Mouse (Mus musculus): ENCODE measurements around the gene Cltrn. TPM values are rescaled to one million over a fixed set of nuclear protein-coding genes. Genes with fewer than 3 reads are reported as not detected.

The Cltrn gene
- not detected for total RNA-seq (2021)

DNA sequence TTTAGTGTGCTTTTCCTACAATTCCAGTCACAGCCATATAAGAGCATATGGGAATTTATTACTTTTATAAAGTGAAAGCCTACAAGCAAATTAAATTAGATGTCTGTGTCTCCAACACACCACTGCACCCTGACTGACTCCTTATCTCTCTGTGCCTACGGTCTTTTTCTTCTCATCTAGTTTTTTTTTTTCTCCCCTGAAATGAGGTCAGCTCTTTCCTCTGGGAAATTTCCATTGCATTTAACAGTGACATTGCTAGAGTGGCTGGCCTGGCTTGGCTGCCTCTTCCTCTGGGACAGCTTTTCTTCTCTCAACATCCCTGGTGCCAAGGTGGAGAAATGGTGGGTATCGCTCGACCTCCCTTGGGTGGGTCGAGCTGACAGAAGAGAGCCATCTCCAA is at the start of gene Cltrn:
TSS of gene Cltrn (plus strand) at position 249 of the 400 bp plus-strand sequence.
- DNase-seq (ENCODE audit: low spot score), result no peak
- intact Hi-C loops (cut with DNase I), result loop anchor here (10.0 kb wide), 1 partner anchor 336 kb away; no protein-coding TSS in a partner anchor

DNA sequence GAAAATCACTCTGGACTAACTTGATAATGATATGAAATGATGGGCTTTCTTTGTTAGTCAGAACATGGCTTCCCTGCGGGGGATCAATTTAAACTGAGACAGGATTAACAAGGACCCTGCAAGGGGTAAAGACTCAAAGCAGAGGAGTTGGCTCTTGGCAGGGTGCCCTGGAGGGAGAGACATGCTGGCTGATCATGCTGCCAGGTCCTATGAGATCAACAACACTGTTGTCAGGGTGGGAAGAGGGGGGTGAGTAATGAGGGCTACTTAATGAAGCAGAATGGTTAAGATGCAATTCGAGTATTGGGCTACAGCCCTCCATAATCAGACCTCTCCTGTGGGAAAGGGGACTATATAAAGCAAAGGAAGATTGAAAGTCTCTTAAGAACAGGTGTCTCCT is 49.7 kb upstream of the Cltrn start:
- intact Hi-C loops (cut with DNase I), result no loop called here
- DNase-seq (ENCODE audit: low spot score), result no peak

DNA sequence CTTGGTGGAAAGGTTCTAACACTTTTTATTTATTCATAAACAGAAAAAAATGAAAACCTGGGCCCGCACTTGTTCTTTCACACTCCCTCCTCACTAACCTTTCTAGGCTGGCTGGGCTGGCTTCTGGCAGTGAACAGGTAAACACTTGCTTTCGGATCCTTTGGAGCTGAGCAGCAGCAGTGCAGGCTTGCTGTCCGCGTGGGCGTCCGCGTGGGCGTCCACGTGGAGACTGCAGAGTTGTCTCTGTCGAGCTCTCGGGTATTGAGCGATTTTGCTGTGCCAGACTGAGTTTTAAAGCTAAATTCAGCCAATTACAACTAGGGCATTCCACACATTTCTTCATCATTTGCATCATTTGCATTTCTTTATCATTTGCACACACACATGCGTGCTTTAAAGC is 46.6 kb upstream of the Cltrn start:
- no peak for DNase-seq (ENCODE audit: low spot score)
- intact Hi-C loops (cut with DNase I), result no loop called here

DNA sequence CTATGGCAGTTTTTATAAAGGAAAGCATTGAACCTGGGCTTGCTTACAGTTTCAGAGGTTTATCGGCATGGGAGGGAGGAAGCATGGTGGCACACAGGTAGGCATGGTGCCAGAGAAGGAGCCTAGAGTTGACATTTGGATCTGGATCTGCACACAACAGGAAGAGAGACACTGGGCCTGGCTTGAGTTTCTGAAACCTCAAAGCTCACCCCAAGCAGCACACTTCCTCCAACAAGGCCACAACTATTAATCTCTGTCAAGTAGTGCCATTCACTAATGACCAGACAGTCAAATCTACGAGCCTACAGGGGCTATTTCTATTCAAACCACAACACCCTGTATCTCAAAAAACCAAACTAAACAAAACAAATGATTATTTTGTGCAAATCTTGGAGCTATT is 41.9 kb upstream of the Cltrn start:
- DNase-seq (ENCODE audit: low spot score), result no peak
- intact Hi-C loops (cut with DNase I), result loop anchor here (1.0 kb wide), 1 partner anchor 8 kb away; no protein-coding TSS in a partner anchor

DNA sequence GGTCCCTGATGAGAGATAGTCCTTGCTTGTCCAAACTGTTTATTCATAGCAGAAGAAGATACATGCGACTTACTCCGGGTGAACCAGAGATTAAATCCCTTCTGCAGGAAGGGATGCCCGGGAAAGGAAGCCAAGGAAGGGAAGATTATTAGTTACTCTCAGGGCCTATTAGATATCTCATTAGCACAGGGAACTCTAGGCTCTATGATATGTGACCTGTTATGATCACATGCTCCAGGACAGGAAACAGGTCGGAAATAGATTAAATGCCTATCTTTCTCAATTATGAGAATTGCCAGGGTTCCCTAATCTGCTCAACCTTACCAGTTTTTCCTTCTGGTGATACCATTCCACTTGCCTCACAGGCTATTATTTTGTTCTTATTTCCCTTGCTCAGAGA is 32.9 kb upstream of the Cltrn start:
- intact Hi-C loops (cut with DNase I), result no loop called here
- DNase-seq (ENCODE audit: low spot score), result no peak

DNA sequence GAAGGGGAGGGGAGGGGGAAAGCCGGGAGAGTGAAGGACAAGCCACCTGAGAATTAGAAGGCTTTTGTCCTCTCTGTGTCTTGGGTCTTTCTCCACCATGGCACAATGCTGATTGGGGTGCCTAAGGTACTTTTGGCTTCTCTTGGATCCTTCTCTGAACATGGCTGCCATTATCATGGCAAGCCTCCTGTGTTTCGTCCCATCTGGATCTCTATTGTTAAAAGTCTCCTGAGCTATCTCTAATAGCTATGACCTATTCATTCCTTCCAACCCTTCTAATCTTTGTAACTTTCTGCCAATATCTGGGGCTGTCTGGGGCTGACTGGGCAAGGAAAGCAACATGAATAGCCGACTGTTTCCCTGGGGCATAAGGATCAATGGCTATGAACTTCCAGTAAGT is 30.1 kb upstream of the Cltrn start:
- intact Hi-C loops (cut with DNase I), result no loop called here
- no peak for DNase-seq (ENCODE audit: low spot score)

DNA sequence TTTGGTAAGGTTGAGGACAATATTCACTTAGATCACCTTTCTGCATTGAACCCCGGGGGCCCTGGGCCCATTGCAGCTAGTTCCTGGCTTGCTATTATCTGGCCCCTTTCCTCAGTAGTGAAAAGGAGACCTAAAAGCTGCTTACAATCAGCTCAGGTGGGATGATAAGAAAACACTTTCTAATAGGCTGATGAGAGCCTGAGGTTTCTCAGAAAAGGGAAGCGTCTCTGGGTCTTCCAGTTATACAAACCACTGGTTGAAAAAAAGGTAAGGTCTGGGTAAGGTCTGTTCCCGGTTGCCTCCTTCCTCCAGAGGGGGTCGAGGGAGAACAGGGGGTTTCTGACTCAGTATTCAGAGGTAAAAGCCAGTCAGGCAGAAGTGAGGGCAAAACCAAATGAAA is 29.6 kb upstream of the Cltrn start:
- intact Hi-C loops (cut with DNase I), result no loop called here

DNA sequence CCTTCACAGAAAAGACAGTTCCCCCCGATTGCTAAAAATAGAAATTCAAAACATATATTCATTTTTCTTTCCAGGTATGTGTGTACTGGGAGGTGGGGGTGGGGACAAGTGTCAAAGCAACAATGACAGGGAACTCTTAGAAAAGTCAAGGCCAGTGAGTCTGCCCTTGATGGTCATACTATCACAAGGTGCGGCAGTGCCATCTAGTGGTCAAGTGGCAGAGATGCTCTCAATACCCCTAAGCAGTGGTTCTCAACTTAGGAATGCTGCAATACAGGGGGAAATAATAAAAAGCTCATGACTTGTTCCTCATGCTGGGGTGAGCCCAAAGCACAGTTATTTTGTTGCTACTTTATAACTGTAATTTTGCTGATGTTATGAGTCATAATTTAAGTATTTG is 22.4 kb upstream of the Cltrn start:
- intact Hi-C loops (cut with DNase I), result loop anchor here (5.0 to 10.0 kb wide), 4 partner anchors 111 to 1151 kb away; partner anchors contain the start of gene Zrsr2

More for the DNA sequence above, 29.6 kb upstream of the Cltrn start:
- DNase-seq (ENCODE audit: low spot score), result no peak

DNA sequence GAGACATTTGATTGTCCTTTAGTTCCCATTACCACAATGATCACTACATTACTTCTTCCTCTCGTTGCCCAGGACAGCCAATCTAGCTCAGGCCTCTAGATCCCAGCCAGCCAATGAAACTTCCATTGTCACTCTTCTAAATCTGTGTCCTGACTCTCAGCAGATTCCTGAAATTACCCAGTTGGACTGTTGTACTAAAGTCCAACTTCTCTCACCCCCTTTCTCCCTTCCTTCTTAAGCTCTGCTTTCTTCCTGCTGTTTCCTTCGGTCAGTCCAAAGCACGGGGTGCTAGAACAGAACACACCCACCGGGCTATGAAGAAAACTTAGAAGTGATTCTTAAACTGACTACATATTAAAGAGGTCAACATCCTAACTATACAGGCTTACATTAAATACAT is 19.7 kb upstream of the Cltrn start:
- DNase-seq (ENCODE audit: low spot score), result no peak
- intact Hi-C loops (cut with DNase I), result loop anchor here (5.0 to 10.0 kb wide), 4 partner anchors 114 to 1154 kb away; partner anchors contain the start of gene Zrsr2

More for the DNA sequence above, 22.4 kb upstream of the Cltrn start:
- DNase-seq (ENCODE audit: low spot score), result peak; percentile 7

DNA sequence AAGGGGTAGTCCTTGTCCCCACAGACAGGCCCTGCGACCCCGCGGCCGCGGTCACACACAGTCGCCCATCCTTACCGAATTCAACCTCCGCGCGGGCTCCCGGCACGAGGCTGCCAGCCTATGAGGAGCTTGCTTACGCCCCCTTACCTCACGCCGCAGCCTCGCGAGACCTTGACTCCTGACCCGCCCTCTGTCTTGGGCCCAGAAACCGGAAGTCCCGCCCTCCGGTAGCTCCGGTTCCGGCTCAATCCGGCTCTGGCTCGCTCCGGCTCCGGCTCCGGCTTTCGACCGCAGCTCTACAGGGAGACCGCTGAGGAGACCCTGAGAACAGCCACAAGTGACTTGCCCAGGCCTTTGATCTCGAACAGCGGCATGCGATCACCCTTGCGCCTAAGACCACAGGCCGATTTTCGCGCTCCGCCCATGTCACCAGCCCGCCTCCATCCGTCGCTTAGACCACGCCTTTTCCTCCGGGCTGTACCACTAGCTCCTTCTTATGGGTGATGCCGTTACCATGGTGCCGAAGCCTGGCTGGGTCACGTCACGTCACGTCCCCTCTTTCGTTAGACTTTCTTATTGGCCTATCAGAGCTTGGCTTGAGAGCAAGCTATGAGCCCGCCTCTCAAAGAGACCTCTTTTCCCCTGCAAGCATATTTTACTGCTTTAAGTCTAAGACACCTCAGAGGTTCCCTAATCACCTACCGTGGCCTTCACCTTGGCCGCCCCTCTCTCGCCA is 12.4 kb upstream of the Cltrn start, which contains the start of gene Siah1b:
TSS of gene Siah1b (minus strand) at position 454 of the 736 bp plus-strand sequence.
- intact Hi-C loops (cut with DNase I), result no loop called here

DNA sequence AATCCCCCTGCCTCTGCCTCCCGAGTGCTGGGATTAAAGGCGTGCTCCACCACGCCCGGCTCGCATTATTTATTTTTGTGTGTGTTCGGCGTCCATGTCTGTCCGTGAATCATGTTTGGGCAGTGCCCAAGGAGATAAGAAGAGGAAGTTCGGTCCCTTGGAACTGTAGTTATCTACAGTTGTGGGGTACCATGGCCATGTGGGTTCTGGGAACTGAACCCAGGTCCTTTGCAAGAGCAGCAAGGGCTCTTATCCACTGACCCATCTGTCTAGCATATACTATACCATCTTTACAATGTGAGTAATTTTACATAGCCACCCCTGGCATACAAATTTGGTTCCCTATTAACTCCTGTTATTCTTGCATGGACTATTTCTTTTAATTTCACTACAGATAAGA is 6.6 kb upstream of the Cltrn start:
- intact Hi-C loops (cut with DNase I), result loop anchor here (10.0 kb wide), 1 partner anchor 343 kb away; no protein-coding TSS in a partner anchor
- no peak for DNase-seq (ENCODE audit: low spot score)

More for the DNA sequence above, 12.4 kb upstream of the Cltrn start, which contains the start of gene Siah1b:
- DNase-seq (ENCODE audit: low spot score), result peak; percentile 86

DNA sequence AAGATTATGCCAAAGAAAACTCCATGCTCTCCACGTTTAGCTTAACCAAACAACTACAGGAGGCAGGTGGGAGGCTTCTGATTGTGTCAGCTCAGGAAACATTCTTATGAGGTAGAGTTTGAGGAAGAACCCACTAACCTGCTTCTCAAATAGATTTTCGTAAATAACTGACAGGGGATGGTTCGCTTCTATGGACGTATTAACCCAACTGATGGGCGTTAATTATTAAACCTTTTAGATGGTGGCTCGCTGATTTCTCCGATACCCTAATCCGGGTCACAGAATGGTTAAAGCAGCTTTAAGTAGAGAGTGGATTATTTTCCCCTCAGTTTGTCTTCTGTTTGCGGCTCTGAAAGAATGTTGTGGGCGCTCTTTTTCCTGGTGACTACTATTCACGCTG is 1.3 kb downstream of the Cltrn start:
- intact Hi-C loops (cut with DNase I), result loop anchor here (10.0 kb wide), 1 partner anchor 335 kb away; no protein-coding TSS in a partner anchor
- no peak for DNase-seq (ENCODE audit: low spot score)

DNA sequence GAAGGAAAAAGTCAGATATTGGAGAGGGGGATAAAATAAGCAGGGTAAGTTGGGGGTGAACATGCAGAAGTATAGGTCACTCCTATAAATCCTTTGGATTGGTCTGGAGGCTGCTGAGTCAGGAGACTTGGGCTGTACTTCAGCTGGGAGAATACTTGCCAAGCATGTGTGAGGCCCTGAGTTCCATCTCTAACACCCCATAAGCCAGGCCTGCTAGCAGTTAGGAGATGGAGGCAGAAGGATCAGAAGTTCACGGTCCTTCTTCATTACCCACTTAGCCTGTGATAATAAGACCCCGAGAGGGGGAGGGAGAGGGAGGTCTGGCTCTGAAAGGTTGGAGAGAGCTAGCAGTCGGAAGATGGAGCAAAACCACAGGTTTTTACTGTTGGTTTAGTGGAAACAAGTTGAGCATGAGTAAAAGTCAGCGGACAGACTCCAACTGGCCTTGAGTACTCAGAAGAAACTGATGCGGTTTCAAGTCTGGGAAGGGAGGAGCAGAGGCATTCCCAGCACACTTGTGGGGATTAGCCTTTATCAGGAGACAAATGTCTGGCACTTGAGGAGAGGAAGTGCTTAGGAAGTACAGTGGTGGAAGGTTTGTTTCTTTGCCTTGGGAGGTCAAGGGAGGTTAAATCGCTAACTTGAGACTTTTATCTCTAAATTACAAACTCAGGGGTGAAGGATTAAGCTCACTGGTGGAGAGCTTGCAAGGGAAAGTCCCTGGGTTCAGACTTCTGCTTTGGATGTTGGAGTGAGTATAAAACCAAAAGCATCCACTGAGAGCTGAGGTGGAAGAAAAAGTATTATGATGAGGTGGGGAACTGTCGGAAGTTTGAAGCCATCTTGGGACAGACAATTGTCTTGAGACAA is 3.9 kb downstream of the Cltrn start:
- intact Hi-C loops (cut with DNase I), result no loop called here
- no peak for DNase-seq (ENCODE audit: low spot score)

DNA sequence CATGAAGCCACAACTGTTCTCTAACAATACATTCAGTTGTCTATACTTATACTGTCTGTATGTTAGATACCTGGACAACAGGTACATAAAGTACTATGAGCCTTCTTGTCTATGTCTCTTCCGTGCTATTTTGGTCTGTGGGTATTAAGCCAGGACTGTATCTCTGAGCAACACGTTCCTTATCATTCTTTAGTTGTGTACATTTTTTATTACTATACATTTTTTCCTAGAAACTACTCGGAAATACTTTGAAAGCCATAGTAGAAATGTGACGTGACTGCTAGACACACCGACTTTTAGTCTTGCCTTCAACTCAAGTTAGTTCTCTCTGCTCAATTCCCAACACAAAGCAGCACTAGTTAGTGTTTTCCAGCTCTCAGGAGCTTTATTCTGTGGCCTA is 4.8 kb downstream of the Cltrn start:
- no peak for DNase-seq (ENCODE audit: low spot score)

DNA sequence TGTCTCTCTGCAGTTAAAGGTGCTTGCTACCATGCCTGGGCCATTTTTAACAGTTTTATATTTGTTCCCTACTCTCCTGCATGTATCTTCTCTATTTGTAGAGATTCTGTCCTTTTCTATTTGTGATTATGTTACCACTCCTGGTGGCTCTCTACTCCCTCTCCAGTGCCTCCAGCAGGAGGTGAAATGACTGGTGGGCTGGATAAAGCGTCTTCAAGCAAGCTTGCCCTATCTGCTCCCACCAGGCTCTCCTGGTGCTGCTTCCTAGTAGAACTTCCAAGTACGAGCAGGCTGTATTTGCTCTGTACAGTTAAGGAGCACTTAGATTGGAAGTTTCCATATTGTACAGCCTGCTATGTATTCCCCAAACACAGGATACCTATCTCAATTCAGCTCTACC is 7.2 kb downstream of the Cltrn start:
- intact Hi-C loops (cut with DNase I), result no loop called here

More for the DNA sequence above, 4.8 kb downstream of the Cltrn start:
- intact Hi-C loops (cut with DNase I), result no loop called here

DNA sequence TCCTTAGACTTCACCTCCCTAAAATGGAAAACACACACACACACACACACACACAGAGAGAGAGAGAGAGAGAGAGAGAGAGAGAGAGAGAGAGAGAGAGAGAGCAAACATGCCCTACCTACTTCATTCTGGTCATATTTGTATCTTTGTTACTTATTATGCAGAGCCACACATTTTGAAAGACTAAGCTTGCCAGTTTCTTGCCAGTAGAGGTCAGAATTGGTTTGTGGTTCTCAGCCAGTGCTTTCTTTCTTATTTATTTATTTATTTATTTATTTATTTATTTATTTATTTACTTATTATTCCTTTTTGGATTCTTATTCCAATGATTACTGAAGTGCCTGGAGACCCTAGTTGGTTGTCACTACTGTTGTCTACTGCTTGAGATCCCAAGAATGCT is 12.9 kb downstream of the Cltrn start:
- intact Hi-C loops (cut with DNase I), result no loop called here

More for the DNA sequence above, 7.2 kb downstream of the Cltrn start:
- DNase-seq (ENCODE audit: low spot score), result no peak

DNA sequence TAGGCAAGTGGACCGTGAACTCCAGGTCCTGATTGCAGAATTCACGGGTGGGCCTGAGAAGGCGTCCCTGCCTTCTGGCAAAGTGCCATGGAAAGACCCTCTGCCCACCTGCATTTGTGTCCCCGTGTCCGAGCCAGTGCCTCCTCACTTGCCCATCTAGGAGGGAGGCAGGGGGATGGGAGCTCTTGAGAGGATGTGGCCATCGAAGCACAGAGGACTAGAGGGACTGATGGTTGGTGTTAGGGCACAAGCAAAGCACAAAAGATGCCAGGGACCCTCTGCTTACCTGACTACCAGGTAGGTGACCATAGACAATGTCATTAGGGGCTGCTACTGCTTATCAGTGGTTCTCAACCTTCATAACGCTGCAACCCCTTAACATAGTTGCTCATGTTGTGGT is 13.6 kb downstream of the Cltrn start:
- no peak for DNase-seq (ENCODE audit: low spot score)
- intact Hi-C loops (cut with DNase I), result loop anchor here (2.0 kb wide), 1 partner anchor 77 kb away; no protein-coding TSS in a partner anchor

More for the DNA sequence above, 12.9 kb downstream of the Cltrn start:
- no peak for DNase-seq (ENCODE audit: low spot score)

DNA sequence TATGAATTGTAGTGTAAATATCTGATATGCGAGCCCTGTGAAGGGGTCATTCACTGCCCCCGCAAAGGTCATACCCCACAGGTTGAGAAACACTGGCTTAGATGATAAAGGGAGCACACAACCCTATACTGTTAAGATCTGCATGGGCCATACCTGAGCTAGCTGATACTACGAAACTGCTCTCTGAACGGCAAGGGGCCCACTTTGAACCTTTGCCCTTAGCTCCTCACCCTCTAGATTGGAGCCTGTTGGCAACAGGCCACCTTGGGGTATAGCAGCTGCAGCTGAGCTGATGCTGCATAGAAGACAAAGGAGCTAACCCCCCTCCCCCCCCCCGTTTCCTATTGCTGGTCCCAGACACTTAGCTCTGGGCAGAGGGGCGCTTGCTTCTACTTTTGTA is 14.0 kb downstream of the Cltrn start:
- intact Hi-C loops (cut with DNase I), result loop anchor here (2.0 kb wide), 1 partner anchor 76 kb away; no protein-coding TSS in a partner anchor
- DNase-seq (ENCODE audit: low spot score), result no peak

DNA sequence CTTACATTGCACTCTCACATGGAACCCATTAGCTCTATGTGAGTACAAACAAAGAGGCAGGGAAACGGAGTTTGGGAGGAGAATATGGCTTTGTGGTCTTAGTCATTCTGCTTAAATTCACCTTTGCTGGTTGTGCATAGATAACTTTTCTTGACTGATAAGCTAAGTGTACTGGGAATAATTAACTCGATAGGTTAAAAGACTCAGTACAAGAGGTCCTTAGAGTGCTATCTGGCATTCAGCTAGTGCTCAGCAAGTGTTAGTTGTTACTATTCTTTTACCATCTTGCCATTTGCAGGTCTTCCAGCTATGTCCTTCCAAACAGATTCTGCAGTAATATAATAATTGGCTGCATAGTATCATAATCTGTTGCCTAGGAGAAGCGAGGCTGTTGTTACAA is 22.5 kb downstream of the Cltrn start:
- intact Hi-C loops (cut with DNase I), result no loop called here
- no peak for DNase-seq (ENCODE audit: low spot score)

DNA sequence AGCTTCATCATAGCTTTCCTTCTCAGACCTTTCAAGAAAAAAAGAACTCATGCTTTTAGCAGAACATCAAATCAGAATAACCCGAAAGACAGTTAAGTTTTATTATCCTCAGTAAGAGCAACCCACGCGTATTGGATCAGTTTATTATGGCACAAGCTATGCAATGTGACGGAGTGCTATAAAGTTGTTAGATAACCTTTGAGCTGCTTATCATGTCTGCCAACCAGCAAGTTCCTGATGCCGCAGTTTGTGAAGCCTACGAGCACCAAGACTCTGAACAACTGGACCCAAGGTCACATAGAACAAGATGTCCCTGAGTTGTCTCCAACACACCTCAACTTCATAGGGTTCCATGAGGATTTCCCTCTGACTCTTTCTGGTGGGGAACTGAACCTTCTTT is 25.1 kb downstream of the Cltrn start:
- intact Hi-C loops (cut with DNase I), result no loop called here

More for the DNA sequence above, 25.1 kb downstream of the Cltrn start:
- DNase-seq (ENCODE audit: low spot score), result no peak
